Mouse (Mus musculus) lung, postnatal 4 days (tissue): ENCODE measurements around the gene Aagab.

Experiments used
- DNase-seq, 2 experiments: peaks; one replicate each; pipeline ENCODE4 v3.0.0; 2021

Gene Aagab

GRCm38 (mm10) chr9:63602043-63602939 lies at the start of gene Aagab, which contains the start of gene Iqch:
Aagab (plus strand) TSS chr9:63602660.
Iqch (minus strand) TSS chr9:63602493.
- peak; percentile 97 to 98 for DNase-seq

- no peak for DNase-seq
Observed at GRCm38 (mm10) chr9:63553628-63554027, 48.8 kb upstream of the Aagab start.

- no peak for DNase-seq
Observed at GRCm38 (mm10) chr9:63555460-63555990, 46.9 kb upstream of the Aagab start.

- DNase-seq: no peak
Observed at GRCm38 (mm10) chr9:63556316-63556715, 46.1 kb upstream of the Aagab start.

- no peak for DNase-seq
Observed at GRCm38 (mm10) chr9:63556933-63557332, 45.5 kb upstream of the Aagab start.

- DNase-seq: no peak
Observed at GRCm38 (mm10) chr9:63561931-63562330, 40.5 kb upstream of the Aagab start.

DNA sequence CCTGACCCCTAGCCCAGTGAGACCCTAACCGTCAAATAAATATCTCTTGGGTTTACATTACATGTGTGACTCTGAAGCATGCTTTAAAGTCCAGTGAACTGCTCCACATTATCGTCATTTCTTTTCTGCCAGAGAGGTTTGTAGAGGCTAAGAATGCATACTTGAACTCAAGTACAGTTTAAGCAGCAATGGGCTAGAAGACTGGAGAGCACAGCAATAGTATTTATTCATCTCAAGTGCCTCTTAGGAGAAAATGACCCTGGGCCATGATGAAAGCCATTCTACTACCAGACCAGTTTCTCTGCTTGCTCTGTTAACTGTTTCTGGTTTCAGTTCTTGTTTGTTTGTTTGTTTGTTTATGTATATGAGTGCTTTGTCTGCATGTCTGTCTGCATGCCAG lies 39.0 kb upstream of the Aagab start:
- no peak for DNase-seq

DNA sequence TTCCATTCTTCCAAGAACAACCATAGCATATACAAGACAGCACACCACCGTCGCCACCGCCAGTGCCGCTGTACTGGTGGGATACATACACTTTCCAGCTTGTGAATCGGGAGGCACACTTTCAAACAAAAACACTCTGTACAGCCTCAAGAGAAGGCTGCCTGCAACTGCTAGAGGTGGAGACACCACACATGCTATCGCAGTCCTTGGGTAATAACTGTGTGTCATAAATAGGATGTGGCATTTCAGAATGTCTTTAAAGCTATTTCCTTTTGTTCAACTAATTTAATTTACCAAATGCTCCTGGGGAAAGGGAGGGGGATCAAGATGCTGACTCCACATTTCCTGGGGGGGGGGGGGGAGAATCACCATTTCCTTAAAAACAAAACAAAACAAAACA lies 34.1 kb upstream of the Aagab start:
- no peak for DNase-seq

GRCm38 (mm10) chr9:63568808-63569207 lies 33.7 kb upstream of the Aagab start:
- DNase-seq: peak; percentile 39 to 53

- no peak for DNase-seq
Observed at GRCm38 (mm10) chr9:63571895-63572294, 30.6 kb upstream of the Aagab start.

DNA sequence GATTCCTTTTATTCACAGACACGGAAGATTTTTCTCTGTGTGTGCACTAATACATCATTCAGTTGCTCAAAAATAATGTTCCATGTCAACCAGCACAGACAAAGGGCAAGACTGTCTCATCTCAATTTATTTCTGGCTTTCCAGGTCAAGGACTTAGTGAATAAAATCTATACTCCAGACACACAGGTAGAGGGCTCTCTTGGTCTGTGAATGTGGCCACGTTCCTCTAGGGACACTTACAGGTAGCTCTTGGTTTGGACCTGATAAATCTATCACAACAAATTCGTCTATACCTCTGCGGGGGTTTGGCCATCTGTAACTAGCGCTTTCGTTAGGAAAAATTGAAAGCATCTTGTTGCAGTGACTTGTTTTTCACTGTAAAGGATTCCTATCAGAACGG lies 29.6 kb upstream of the Aagab start:
- DNase-seq: no peak

DNA sequence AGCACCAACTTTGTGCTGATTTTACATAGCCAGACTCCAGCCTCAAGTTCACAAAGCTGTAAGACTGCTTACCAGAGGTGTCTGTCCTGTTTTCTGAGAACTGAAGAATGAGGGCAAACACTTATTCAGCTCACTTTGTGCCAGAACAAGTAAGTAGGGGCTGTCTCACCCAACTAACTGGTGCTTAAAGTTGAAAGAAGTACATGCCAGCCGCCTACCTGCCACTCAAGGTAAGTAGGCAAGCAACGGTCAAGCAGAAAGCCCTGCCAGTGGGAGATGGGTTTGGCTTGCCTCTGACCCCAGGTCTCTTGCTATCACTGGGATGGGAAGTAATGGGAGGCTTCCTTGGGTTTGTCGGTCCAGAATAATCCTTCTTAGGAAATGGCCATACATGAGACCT lies 25.0 kb upstream of the Aagab start:
- peak; percentile 27 to 59 for DNase-seq

GRCm38 (mm10) chr9:63579644-63580043 lies 22.8 kb upstream of the Aagab start:
- DNase-seq: no peak

- no peak for DNase-seq
Observed at GRCm38 (mm10) chr9:63580046-63580445, 22.4 kb upstream of the Aagab start.

- no peak for DNase-seq
Observed at GRCm38 (mm10) chr9:63581778-63582177, 20.7 kb upstream of the Aagab start.

GRCm38 (mm10) chr9:63585251-63585650 lies 17.2 kb upstream of the Aagab start:
- DNase-seq: no peak

GRCm38 (mm10) chr9:63589209-63589608 lies 13.3 kb upstream of the Aagab start:
- DNase-seq: no peak

GRCm38 (mm10) chr9:63590592-63590991 lies 11.9 kb upstream of the Aagab start:
- DNase-seq: no peak

DNA sequence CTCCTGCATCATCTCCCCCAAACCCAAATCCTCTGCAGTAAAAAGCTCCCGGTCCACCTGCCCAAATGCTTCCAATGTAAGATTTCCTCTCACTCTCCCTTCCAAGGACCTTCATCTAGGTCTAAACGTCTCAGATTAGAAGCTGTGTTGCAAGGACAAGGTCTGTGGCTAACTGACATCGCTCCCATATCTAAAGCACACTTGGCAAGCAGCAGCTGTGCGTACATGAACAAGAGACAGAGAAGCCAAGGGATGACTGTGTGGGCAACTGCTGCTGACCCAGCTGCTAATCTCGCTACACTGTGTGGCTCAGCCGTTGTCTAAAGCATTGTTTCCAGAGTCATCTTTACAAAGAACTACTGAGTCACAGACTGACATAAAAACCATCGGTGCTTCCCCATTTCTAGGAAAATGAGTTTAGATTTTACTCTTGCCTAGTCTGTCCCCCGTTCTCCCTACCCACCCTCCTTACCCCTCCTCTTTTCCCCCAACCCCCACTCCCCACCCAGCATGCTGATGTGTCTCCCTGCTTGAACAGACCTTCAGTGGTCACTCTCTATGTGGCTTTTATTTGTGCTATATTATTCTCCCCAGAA lies 10.7 kb upstream of the Aagab start:
- DNase-seq: no peak

- DNase-seq: no peak
Observed at GRCm38 (mm10) chr9:63595032-63595431, 7.4 kb upstream of the Aagab start.

DNA sequence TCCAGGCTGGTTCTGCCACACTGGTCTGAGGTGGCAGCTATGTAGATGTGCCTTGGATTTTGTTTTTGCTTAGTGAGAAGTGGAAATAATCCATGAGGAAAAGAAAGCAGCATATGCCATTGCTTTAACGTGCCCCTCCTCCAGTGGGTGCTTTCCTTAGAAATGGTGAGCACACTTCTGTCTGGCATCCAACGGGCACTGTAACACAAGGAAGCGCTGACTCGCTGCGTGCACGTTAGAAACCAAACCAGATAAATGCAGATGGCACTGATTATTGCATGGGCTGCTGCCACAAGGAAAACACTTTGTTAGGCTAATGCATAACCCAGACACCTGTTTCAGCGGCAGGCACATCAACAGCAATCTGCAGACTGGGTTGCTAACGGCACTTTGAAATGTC lies 6.8 kb upstream of the Aagab start:
- DNase-seq: no peak

DNA sequence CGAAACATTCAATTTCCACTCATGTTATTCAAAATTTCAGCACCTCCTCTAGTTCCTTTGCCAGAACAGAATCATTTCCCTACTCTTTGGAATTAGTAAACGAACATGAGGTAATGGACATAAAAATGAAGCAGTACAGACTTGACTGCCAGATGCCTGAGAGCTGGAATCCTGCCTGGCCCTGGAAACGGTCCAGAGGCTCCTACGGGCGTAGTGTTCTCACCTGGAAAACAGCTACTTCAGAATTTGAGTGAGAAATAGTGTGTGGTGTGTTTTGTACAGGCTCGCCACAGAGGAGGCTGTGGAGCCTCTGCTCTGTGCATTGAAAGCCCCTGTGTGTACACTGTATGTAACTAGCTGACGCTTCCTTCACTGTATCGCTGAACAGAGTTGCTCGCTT lies 5.8 kb upstream of the Aagab start:
- DNase-seq: peak; percentile 79 to 88

DNA sequence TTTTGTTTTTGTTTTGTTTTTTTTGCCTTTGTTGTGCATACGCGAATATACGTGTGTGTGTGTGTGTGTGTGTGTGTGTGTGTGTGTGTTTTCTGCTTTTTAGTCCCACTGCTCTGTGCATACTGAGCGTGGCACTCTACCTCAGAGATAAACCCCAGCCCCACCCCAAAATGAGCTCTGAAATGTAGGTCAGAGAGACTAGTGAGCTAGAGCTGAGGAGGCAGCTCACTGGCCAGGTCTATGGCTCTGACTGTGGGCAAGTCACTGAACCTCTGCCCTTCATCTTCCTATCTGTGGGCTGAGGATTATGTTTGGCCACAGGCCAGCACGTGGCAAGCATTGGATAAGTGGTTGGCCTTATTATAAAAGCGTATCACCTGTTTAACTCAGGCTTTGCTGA lies 1.4 kb downstream of the Aagab start:
- DNase-seq: no peak

DNA sequence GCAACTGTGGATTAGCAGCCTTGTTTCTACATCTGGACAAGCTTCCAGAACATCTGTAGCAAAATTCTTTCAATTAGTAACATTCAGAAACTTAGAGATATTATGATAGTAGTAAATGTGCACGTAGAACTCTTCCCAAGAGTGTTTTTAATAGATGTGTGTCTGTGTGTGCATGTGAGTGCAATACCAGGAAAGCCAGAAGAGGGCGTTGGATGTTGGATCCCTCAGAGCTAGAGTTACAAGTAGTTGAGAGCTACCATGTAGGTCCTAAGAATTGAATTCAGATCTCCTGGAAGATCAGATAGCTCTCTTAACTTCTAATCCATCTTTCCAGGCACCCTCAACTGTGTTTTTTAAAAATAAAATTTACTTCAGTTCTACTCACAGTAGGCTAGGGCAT lies 4.1 kb downstream of the Aagab start:
- DNase-seq: no peak
